Comparison of ENCODE assay signal across 18 mouse cellular contexts in genomic region chr5:54118410-54119212, GRCm38 (mm10).
"Had no signal": no experiment of that assay in that cellular context is flagged by ENCODE, and none has a peak within 500 bp of the region (broad histone marks: within the 10 kb centered on the region; RNA-seq: fewer than 3 reads in every experiment).

No protein-coding gene starts in this region.

- H3K4me1 ChIP-seq: liver, embryonic 13.5 days; liver, embryonic 15.5 days; midbrain, embryonic 10.5 days; midbrain, embryonic 12.5 days; neural tube, embryonic 13.5 days; neural tube, embryonic 15.5 days; stomach, embryonic 15.5 days had no signal

- H3K9ac ChIP-seq: liver, embryonic 13.5 days; liver, embryonic 15.5 days; liver, postnatal 0 days; midbrain, embryonic 12.5 days; neural tube, embryonic 13.5 days; neural tube, embryonic 15.5 days; stomach, embryonic 15.5 days had no signal

- H3K36me3 ChIP-seq: liver, embryonic 15.5 days; stomach, embryonic 15.5 days had no signal

- H3K4me3 ChIP-seq: liver, embryonic 13.5 days; liver, embryonic 15.5 days; midbrain, embryonic 10.5 days; midbrain, embryonic 12.5 days; myocyte; neural tube, embryonic 13.5 days; neural tube, embryonic 15.5 days; stomach, embryonic 15.5 days had no signal

- H3K9me3 ChIP-seq: liver, embryonic 13.5 days; liver, embryonic 15.5 days; midbrain, embryonic 10.5 days; midbrain, embryonic 12.5 days; neural tube, embryonic 13.5 days; neural tube, embryonic 15.5 days; stomach, embryonic 15.5 days had no signal

- H3K27me3 ChIP-seq: liver, embryonic 13.5 days; liver, embryonic 15.5 days; midbrain, embryonic 12.5 days; neural tube, embryonic 13.5 days; neural tube, embryonic 15.5 days; stomach, embryonic 15.5 days had no signal

- H3K27ac ChIP-seq: liver, embryonic 13.5 days; liver, embryonic 15.5 days; midbrain, embryonic 10.5 days; midbrain, embryonic 12.5 days; neural tube, embryonic 13.5 days; neural tube, embryonic 15.5 days; stomach, embryonic 15.5 days; stomach, postnatal 0 days had no signal

- H3K4me2 ChIP-seq: liver, embryonic 11.5 days; liver, embryonic 13.5 days; liver, embryonic 15.5 days; midbrain, embryonic 12.5 days; neural tube, embryonic 13.5 days; neural tube, embryonic 15.5 days; stomach, embryonic 15.5 days had no signal

- DNase-seq: liver; liver, embryonic 13.5 days; liver, postnatal 0 days; midbrain, embryonic 14.5 days; right cerebral cortex, postnatal 14 days; thymus, adult 2 months; thymus, postnatal 25 days; thymus, postnatal 4 days had no signal

- ATAC-seq: liver, postnatal 0 days; midbrain, embryonic 16.5 days had no signal
